Mouse (Mus musculus) heart, adult 2 months (tissue): ENCODE data around the gene Cerk. TPM values are rescaled to one million over a fixed set of nuclear protein-coding genes. Genes with fewer than 3 reads are reported as not detected.

Source experiments
- DNase-seq, 2 experiments: peaks; one replicate each; pipeline ENCODE4 v3.0.0; 2021
- H3K27ac ChIP-seq: fragments of 200-600 bp; 2 replicates; pipeline ENCODE4 v1.8.1; 2022
- H3K27me3 ChIP-seq: fragments of 200-500 bp; 2 replicates; pipeline ENCODE4 v1.6.1; 2012; ENCODE audit warnings: mild to moderate bottlenecking, low read length, inconsistent platforms, mixed read lengths; ENCODE audit not compliant: control insufficient read depth, insufficient read depth
- H3K36me3 ChIP-seq: fragments of 200-500 bp; 2 replicates; pipeline ENCODE4 v1.6.1; 2012; ENCODE audit warnings: low read length, inconsistent platforms; ENCODE audit not compliant: control insufficient read depth, insufficient read depth
- H3K4me1 ChIP-seq: fragments of 200-500 bp; 2 replicates; pipeline ENCODE4 v1.6.1; 2011; ENCODE audit warnings: low read length; ENCODE audit not compliant: control insufficient read depth, insufficient read depth
- H3K4me3 ChIP-seq: fragments of 200-600 bp; 2 replicates; pipeline ENCODE4 v1.8.1; 2022
- H3K79me2 ChIP-seq: fragments of 200-500 bp; replicated peaks from 2 replicates; pipeline ENCODE4 v1.6.1; 2012; ENCODE audit warnings: mild to moderate bottlenecking, inconsistent platforms, low read length, moderate library complexity, mixed read lengths; ENCODE audit not compliant: control insufficient read depth, insufficient read depth
- H3K9ac ChIP-seq: fragments of 200-500 bp; 2 replicates; pipeline ENCODE4 v1.6.1; 2012; ENCODE audit warnings: low read depth, mild to moderate bottlenecking, control low read depth, inconsistent platforms, low read length, mixed read lengths
- CTCF ChIP-seq: fragments of 200-600 bp; IDR thresholded peaks from 2 replicates; pipeline ENCODE4 v1.8.1; 2022; ENCODE audit warnings: antibody characterized with exemption, mild to moderate bottlenecking, moderate library complexity
- EP300 ChIP-seq: fragments of 200-500 bp; IDR thresholded peaks from 2 replicates; pipeline ENCODE4 v1.6.1; 2011; ENCODE audit warnings: low read depth, low read length, control low read depth; ENCODE audit not compliant: insufficient read depth
- POLR2A ChIP-seq: fragments of 200-500 bp; IDR thresholded peaks from 2 replicates; pipeline ENCODE4 v1.6.1; 2011; ENCODE audit warnings: mild to moderate bottlenecking, low read depth, low read length, control low read depth; ENCODE audit not compliant: insufficient read depth
- WGBS: fragments of 180-500 bp; shearing (Covaris S2); methylation state at CpG from one replicate; pipeline ENCODE4 v1.1.7; 2018; 5-methylcytosine and 5-hydroxymethylcytosine counted together
- intact Hi-C: fragments of 180-260 bp; cut with DNase I; formaldehyde crosslinking; loops from one replicate; pipeline ENCODE4 v1.15.1; 2025
- polyA plus RNA-seq: library from polyadenylated mRNA; depleted of rRNA; stranded (reverse); fragments of >200 nt; gene quantifications from 2 replicates; pipeline ENCODE4 v1.2.3, GENCODE M21; 2012
- total RNA-seq, 2 experiments: library from RNA; stranded (reverse); gene quantifications; 2 replicates each; pipeline ENCODE4 v1.2.3; 2021

Gene Cerk
- total and polyA plus RNA-seq, 3 experiments: 26.0 to 33.5 (median 30.4) TPM

DNA sequence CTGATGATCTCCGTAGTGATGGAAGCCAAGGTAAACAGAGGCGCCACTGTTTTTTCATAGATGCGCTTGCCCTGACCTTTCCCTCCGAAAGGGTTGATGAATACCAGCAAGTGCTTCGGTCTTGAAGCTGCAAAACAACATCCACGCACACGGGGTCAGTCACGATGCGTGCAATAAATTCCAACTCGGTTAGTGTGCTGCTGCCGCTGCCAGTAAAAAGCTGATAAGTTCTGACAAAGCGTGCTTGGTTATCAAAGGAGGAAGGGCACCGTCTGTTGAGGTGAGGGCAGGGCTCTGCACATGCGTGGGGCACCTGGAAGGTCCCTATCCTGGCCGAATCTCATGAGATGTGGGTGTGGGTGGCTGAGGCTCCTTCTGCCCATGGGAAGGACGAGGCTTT is 26.8 kb downstream of the Cerk start:
- H3K79me2 ChIP-seq: no peaks in the 10 kb centered on the region
- intact Hi-C loops: no loop called here
- TF ChIP-seq POLR2A: no peak
- TF ChIP-seq EP300: 0 out of 2 replicates have a peak, but pooled peaks have one; percentile 37
- peak; percentile 27 for TF ChIP-seq CTCF
- no peak for DNase-seq
- H3K27me3 ChIP-seq: no peaks in the 10 kb centered on the region
- peaks cover 1% of the 10 kb centered on the region; the same call in 1 of the 2 replicates for H3K4me1 ChIP-seq
- H3K9ac ChIP-seq: no peak overlapping the region
- no peak overlapping the region for H3K4me3 ChIP-seq
- H3K27ac ChIP-seq: no peak overlapping the region
- WGBS: 46% methylated on average over 16 of the region's 16 CpGs
- no peaks in the 10 kb centered on the region for H3K36me3 ChIP-seq

DNA sequence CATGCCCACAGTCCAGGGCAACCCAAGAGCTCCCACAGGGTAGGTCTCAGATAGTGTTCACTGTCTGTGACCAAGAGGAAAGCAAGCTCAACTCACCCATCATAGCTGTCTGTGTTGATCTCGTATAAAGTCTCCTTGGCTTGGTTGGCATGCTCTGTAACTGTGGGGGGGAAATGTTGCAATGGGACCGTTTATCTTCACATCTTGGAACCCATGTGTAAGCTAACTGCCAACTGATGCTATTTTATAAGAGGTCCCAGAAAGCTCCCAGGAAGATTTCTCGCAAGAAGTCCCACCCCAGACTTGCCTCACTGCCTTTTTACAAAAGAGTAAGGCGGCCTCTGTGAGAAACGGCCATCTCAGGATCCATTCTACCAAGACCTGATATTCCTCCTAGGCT is 29.4 kb downstream of the Cerk start:
- H3K27ac ChIP-seq: no peak overlapping the region
- no peak for TF ChIP-seq EP300
- no peak for TF ChIP-seq CTCF
- TF ChIP-seq POLR2A: no peak
- WGBS: 89% methylated on average over 5 of the region's 5 CpGs
- H3K36me3 ChIP-seq: no peaks in the 10 kb centered on the region
- no peaks in the 10 kb centered on the region for H3K27me3 ChIP-seq
- intact Hi-C loops: no loop called here
- H3K9ac ChIP-seq: no peak overlapping the region
- H3K4me3 ChIP-seq: no peak overlapping the region
- DNase-seq: no peak
- H3K79me2 ChIP-seq: no peaks in the 10 kb centered on the region
- H3K4me1 ChIP-seq: peaks cover 1% of the 10 kb centered on the region; the same call in 1 of the 2 replicates

DNA sequence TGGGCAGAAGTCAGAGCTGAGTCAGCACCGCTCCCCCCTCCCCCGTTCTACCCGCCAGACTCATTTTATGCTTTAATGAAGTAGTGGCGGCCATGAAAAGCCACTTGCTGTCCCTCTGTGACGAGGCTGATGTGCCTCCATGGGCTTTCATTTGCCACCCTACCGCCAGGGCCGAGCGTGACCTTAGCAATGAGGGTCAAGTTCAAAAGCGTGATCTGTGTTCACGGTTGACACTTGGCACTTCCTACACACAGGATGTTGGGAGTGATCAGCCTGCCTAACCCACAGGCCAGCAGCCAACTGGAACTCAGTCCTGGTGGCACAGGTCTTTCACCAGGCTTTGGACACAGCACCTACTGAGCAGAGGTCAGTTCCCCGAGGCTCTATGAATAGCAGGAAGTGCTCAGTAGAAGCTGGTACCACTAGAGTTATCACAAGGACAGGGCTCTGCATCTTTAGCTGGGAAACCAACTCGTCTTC is 32.4 kb downstream of the Cerk start:
- intact Hi-C loops: no loop called here
- TF ChIP-seq EP300 (no peak), CTCF (no peak), POLR2A (no peak)
- no peaks in the 10 kb centered on the region for H3K36me3 ChIP-seq
- DNase-seq: no peak
- H3K79me2 ChIP-seq: no peaks in the 10 kb centered on the region
- no peak overlapping the region for H3K4me3 ChIP-seq
- no peak overlapping the region for H3K27ac ChIP-seq
- WGBS: 80% methylated on average over 12 of the region's 12 CpGs
- H3K27me3 ChIP-seq: no peaks in the 10 kb centered on the region
- no peaks in the 10 kb centered on the region for H3K4me1 ChIP-seq
- no peak overlapping the region for H3K9ac ChIP-seq

DNA sequence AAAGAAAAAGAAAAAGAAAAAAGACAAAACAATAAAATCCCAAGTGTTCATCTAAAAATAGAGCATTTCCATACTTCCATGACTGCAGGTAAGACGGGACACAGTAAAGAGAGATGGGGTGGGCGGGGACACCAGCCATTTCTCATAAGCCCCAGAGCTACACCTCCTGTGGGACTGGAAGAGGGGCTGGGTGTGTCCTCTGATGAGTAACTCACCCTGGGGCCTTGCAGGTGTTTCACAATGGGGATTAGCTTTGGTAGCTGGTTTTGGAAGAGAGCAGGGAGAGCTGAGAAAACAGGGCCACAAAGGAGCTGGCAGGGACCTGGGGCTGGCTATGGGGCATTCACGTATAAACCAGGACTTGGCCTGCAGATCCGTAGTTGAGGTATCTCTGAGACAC is 35.3 kb downstream of the Cerk start:
- H3K9ac ChIP-seq: no peak overlapping the region
- no peak for DNase-seq
- no peaks in the 10 kb centered on the region; the same call in 1 of the 2 replicates for H3K4me1 ChIP-seq
- WGBS: 83% methylated on average over 4 of the region's 4 CpGs
- H3K36me3 ChIP-seq: no peaks in the 10 kb centered on the region
- no peak overlapping the region for H3K4me3 ChIP-seq
- intact Hi-C loops: no loop called here
- no peaks in the 10 kb centered on the region for H3K79me2 ChIP-seq
- H3K27ac ChIP-seq: no peak overlapping the region
- H3K27me3 ChIP-seq: no peaks in the 10 kb centered on the region
- TF ChIP-seq CTCF (no peak), EP300 (no peak), POLR2A (no peak)

DNA sequence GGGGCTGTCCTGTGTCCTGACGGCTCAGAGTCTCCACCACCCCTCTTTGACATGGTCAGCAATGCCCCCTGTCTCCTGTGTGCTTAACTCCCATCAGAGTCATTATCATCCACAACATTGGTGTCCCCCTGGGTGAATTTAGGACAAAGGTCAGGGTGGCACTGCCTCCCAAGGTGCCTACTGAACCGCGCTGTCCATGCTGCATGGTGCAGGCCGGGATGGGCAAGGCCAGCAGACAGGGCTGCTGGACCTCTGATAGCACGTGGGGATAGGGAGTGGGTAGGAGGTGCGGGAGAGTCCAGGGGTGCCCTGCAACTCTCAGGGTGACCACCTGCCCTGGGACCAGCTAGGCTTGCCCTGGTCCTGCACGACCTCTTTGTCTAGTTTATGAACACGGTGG is 39.0 kb downstream of the Cerk start:
- no peaks in the 10 kb centered on the region for H3K36me3 ChIP-seq
- intact Hi-C loops: no loop called here
- WGBS: 73% methylated on average over 8 of the region's 8 CpGs

DNA sequence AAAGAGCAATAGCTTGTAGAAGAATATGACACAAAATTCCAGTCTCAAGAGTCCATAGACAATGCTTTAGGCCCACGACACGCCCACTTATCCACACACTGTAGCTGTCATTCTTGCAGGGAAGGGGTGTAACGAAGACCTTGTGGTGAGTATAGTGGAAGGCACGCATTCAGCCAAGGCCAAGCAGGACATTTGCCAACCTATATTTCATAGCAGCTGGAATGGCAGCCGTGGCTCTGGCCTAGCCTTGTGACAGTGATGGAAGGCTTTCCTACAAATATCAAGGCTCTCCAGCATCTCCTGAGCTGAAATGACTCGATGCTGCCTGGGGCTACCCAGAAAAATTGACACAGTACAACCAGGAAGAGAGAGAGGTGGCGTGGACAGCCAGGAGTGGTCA is 40.9 kb downstream of the Cerk start:
- intact Hi-C loops: no loop called here

More for the DNA sequence above, 39.0 kb downstream of the Cerk start:
- no peak for TF ChIP-seq CTCF
- TF ChIP-seq POLR2A: no peak
- no peak for TF ChIP-seq EP300
- no peaks in the 10 kb centered on the region for H3K27me3 ChIP-seq
- no peaks in the 10 kb centered on the region for H3K79me2 ChIP-seq
- H3K9ac ChIP-seq: no peak overlapping the region
- H3K4me3 ChIP-seq: no peak overlapping the region
- H3K4me1 ChIP-seq: no peaks in the 10 kb centered on the region; the same call in 1 of the 2 replicates
- no peak for DNase-seq
- no peak overlapping the region for H3K27ac ChIP-seq

More for the DNA sequence above, 40.9 kb downstream of the Cerk start:
- DNase-seq: no peak
- no peaks in the 10 kb centered on the region for H3K27me3 ChIP-seq
- H3K9ac ChIP-seq: no peak overlapping the region
- no peak overlapping the region for H3K4me3 ChIP-seq
- H3K4me1 ChIP-seq: no peaks in the 10 kb centered on the region; the same call in 1 of the 2 replicates
- no peaks in the 10 kb centered on the region for H3K79me2 ChIP-seq
- WGBS: 82% methylated on average over 7 of the region's 7 CpGs
- H3K27ac ChIP-seq: no peak overlapping the region
- H3K36me3 ChIP-seq: no peaks in the 10 kb centered on the region
- TF ChIP-seq CTCF: no peak
- no peak for TF ChIP-seq POLR2A
- TF ChIP-seq EP300: no peak
